Mouse (Mus musculus) ES-E14 (cell line): ENCODE data around the gene Pigs. TPM values are rescaled to one million over a fixed set of nuclear protein-coding genes. Genes with fewer than 3 reads are reported as not detected.
A peak's percentile ranks its signal among the peaks of the same experiment; 100 is the strongest.

Source experiments
- DNase-seq: peaks from one replicate; pipeline ENCODE4 v3.0.0-alpha.2; 2013; ENCODE audit warnings: low read depth, low spot score
- H3K27ac ChIP-seq: 2 replicates; pipeline ENCODE4 v1.5.1; 2012; ENCODE audit warnings: low read depth, mild to moderate bottlenecking, low read length, moderate library complexity, mixed read lengths; ENCODE audit not compliant: poor library complexity, insufficient read depth, severe bottlenecking
- H3K36me3 ChIP-seq: 2 replicates; pipeline ENCODE4 v1.6.1; 2012; ENCODE audit warnings: mild to moderate bottlenecking, low read length, moderate library complexity, mixed read lengths; ENCODE audit not compliant: control insufficient read depth, poor library complexity, insufficient read depth, severe bottlenecking
- H3K4me1 ChIP-seq, 2 experiments: fragments of 150-350 bp in 1 of 2; sonication (generic) in 1 of 2; 2 replicates each; pipeline ENCODE4 v1.6.1; 2012; ENCODE audit warnings: low read length in 2 of 2, mild to moderate bottlenecking in 1 of 2, mixed read lengths in 1 of 2; ENCODE audit not compliant: control insufficient read depth in 2 of 2, insufficient read depth in 2 of 2, poor library complexity in 1 of 2
- H3K4me3 ChIP-seq, 2 experiments: fragments of 150-350 bp in 1 of 2; sonication (generic) in 1 of 2; 2 replicates each; pipeline ENCODE4 v1.5.1; 2012; ENCODE audit warnings: low read length in 2 of 2, low read depth in 1 of 2, mild to moderate bottlenecking in 1 of 2, mixed read lengths in 1 of 2; ENCODE audit not compliant: insufficient read depth in 1 of 2, poor library complexity in 1 of 2, severe bottlenecking in 1 of 2
- H3K9ac ChIP-seq: 2 replicates; pipeline ENCODE4 v1.6.1; 2012; ENCODE audit warnings: low read depth, mild to moderate bottlenecking, low read length, mixed read lengths; ENCODE audit not compliant: poor library complexity, insufficient read depth, severe bottlenecking
- H3K9me3 ChIP-seq: fragments of 150-350 bp; sonication (generic); 2 replicates; pipeline ENCODE4 v1.6.1; 2012; ENCODE audit warnings: low read depth, mild to moderate bottlenecking, low read length; ENCODE audit not compliant: control insufficient read depth, insufficient read depth
- CHD2 ChIP-seq: IDR thresholded peaks from 2 replicates; pipeline ENCODE4 v1.6.1; 2014; ENCODE audit warnings: mild to moderate bottlenecking, low read depth, low read length, inconsistent platforms
- HCFC1 ChIP-seq: IDR thresholded peaks from 2 replicates; pipeline ENCODE4 v1.6.1; 2012; ENCODE audit warnings: low read length, inconsistent platforms, borderline replicate concordance; ENCODE audit not compliant: insufficient read depth
- MAFK ChIP-seq: IDR thresholded peaks from 2 replicates; pipeline ENCODE4 v1.6.1; 2014; ENCODE audit warnings: mild to moderate bottlenecking, low read depth, low read length, inconsistent platforms; ENCODE audit not compliant: insufficient read depth
- ZC3H11A ChIP-seq: IDR thresholded peaks from 2 replicates; pipeline ENCODE4 v1.6.1; 2012; ENCODE audit warnings: low read depth, mild to moderate bottlenecking, inconsistent platforms, low read length, borderline replicate concordance
- ZNF384 ChIP-seq: IDR thresholded peaks from 2 replicates; pipeline ENCODE4 v1.6.1; 2012; ENCODE audit warnings: low read depth, low read length, inconsistent platforms
- in situ Hi-C, 2 experiments: fragments of 600-800 bp; cut with MboI; formaldehyde crosslinking; loops; one replicate each; pipeline ENCODE4 v1.15.1; 2025; ENCODE audit warnings: low sequenced_read_pairs in 2 of 2, inconsistent platforms in 1 of 2; ENCODE audit not compliant: unreplicated experiment in 2 of 2
- total RNA-seq: library from RNA; depleted of rRNA; stranded (reverse); fragments of 300-350 nt; gene quantifications from 2 replicates; pipeline ENCODE4 v1.2.3, GENCODE M21; 2012; rRNA removed

Gene Pigs
- 45.7 and 78.9 TPM in 2 replicates for total RNA-seq

DNA sequence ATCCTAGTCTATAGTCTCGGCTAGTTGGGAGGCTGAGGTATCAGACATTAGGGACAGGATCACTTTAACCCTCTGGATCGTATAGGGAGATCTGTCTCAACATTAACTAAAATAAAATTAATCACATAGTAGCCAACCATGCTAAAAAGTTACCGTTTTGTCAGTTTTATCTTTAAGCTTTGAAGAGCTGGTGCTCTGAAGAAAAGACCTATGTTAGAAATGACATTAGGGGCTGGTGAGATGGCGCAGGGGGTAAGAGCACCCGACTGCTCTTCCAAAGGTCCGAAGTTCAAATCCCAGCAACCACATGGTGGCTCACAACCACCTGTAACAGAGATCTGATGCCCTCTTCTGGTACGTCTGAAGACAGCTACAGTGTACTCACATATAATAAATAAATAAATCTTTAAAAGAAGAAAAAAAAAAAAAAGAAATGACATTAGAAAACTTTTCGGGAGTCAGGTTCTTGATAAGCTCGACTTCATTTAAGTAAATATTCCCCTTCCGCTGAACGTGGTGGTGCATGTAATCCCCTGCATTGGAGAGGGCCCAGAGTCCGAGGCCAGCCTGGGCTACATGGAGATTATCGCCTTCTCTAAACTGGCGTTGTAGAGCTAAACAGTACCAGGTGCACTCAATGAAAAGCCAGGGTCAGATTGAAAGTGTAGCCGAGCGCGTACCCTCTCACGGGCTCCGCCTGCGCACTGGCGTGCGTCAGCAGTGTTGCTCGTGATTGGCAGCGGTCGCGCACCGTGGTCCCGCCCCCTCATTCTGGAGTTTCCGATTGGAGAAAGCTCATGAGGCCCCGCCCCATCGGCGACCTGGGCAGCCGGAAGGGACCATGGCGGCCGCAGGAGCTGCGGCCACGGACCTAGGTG is at the start of gene Pigs:
Gene Pigs, plus strand, starts transcription at position 782 of the 878 bp plus-strand sequence.
- peak; percentile 95 for DNase-seq
- H3K9ac ChIP-seq, result peak within 1 kb of the TSS; percentile 75
- in situ Hi-C loops, result no loop called here
- peaks cover 9% of the 10 kb centered on the region; the same call in 1 of the 2 replicates for H3K36me3 ChIP-seq
- H3K27ac ChIP-seq, result no peak within 1 kb of the TSS
- TF ChIP-seq ZNF384 (0 out of 2 replicates have a peak, but pooled peaks have one; percentile 9), ZC3H11A (no peak), CHD2 (peak; percentile 57; the same call in 1 of the 2 replicates)
- H3K4me3 ChIP-seq, result peak within 1 kb of the TSS; percentile 72 to 97
- H3K9me3 ChIP-seq, result no peaks in the 10 kb centered on the region
- H3K4me1 ChIP-seq, result peaks cover 0 to 2% of the 10 kb centered on the region in 2 experiments; a peak in 2 of 4 replicates

GRCm38 (mm10) chr11:78278853-78279252 is 49.4 kb upstream of the Pigs start:
- no peak overlapping the region for H3K9ac ChIP-seq

GRCm38 (mm10) chr11:78279586-78279985 is 48.6 kb upstream of the Pigs start:
- in situ Hi-C loops, result loop anchor here in 1 of 2 experiments (25.0 kb wide), 1 partner anchor 1733 kb away; no protein-coding TSS in a partner anchor
- H3K9me3 ChIP-seq, result no peaks in the 10 kb centered on the region
- DNase-seq, result no peak
- TF ChIP-seq ZNF384 (no peak), ZC3H11A (no peak), CHD2 (no peak), HCFC1 (no peak), MAFK (no peak)
- peaks cover 43% of the 10 kb centered on the region for H3K36me3 ChIP-seq
- no peak overlapping the region for H3K4me3 ChIP-seq
- H3K27ac ChIP-seq, result no peak overlapping the region
- no peaks in the 10 kb centered on the region for H3K4me1 ChIP-seq
- no peak overlapping the region for H3K9ac ChIP-seq

More at GRCm38 (mm10) chr11:78278853-78279252, 49.4 kb upstream of the Pigs start:
- H3K4me1 ChIP-seq, result no peaks in the 10 kb centered on the region
- H3K4me3 ChIP-seq, result no peak overlapping the region
- in situ Hi-C loops, result loop anchor here in 1 of 2 experiments (25.0 kb wide), 1 partner anchor 1733 kb away; no protein-coding TSS in a partner anchor
- peaks cover 44% of the 10 kb centered on the region for H3K36me3 ChIP-seq
- no peak for DNase-seq
- no peaks in the 10 kb centered on the region for H3K9me3 ChIP-seq
- TF ChIP-seq MAFK, result no peak
- no peak for TF ChIP-seq ZNF384
- TF ChIP-seq HCFC1, result no peak
- TF ChIP-seq ZC3H11A, result no peak
- TF ChIP-seq CHD2, result no peak
- H3K27ac ChIP-seq, result no peak overlapping the region

DNA sequence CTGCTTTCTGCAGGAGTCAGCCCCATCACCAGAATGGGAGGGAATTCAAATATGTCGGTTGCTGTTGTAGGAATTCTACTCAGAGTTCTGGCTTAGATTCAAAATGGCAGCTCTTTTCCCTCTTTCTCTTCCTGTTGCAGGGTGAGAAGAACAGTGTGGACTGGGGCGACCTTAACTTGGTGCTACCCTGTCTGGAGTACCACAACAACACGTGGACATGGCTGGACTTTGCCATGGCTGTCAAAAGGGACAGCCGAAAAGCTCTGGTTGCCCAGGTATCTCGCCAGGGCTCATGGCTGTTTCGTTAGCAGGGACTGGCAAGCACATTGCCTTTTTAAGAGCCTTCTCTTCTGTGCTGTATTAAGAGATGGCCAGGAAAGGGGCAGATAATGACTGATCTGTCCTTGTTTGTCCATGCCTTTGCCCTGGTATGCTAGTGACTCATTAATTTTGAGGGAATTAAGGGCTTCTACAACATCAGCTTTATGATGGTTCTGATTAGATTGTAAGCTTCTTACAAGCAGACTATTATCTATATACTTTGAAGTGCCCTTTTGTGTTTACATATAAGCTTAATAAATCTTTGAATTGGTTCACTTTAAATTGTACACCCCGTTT is 39.0 kb upstream of the Pigs start:
- peaks cover 46% of the 10 kb centered on the region for H3K36me3 ChIP-seq
- in situ Hi-C loops, result loop anchor here in 1 of 2 experiments (25.0 kb wide), 1 partner anchor 1723 kb away; no protein-coding TSS in a partner anchor

More for the DNA sequence above, 39.0 kb upstream of the Pigs start:
- Histone ChIP-seq H3K27ac (no peak overlapping the region), H3K9me3 (no peaks in the 10 kb centered on the region), H3K9ac (no peak overlapping the region), H3K4me3 (no peak overlapping the region), H3K4me1 (no peaks in the 10 kb centered on the region)
- no peak for DNase-seq
- no peak for TF ChIP-seq HCFC1
- TF ChIP-seq MAFK, result no peak
